Mouse (Mus musculus) ES-CJ7 (cell line): ENCODE data around the gene Gm2022.
"Not testable (repeated sequence)": the region's sequence is repeated elsewhere in the genome, so short reads cannot be mapped to it uniquely, and the experiment has no call there.

Experiments used
- DNase-seq: peaks from one replicate; pipeline ENCODE4 v3.0.0; 2011; ENCODE audit warnings: low read depth, low spot score

Gene Gm2022

DNA sequence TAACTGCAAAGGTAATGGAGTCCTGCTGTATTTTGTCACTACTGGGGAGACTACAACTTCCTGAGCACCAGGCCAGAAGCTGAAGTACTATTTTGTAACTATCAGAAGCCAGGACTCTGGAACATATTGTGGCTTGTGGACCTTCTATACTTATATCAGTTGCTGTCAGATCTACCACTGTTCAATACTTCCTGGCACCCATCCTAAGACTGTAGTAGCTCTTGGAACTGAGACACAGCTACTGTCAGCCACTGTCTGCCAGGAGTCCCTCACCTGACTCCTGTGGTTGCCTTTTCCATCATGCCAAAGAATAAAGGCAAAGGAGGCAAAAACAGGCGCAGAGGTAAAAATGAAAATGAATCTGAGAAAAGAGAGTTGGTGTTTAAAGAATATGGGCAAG, at the start of gene Gm2022:
Gene Gm2022, plus strand, starts transcription at position 301 of the 400 bp plus-strand sequence.
- DNase-seq, result not testable (repeated sequence)

- DNase-seq, result not testable (repeated sequence)
Observed at GRCm38 (mm10) chr12:87850657-87851056, 44.5 kb upstream of the Gm2022 start.

GRCm38 (mm10) chr12:87856067-87856466, 39.1 kb upstream of the Gm2022 start:
- DNase-seq, result not testable (repeated sequence)

DNA sequence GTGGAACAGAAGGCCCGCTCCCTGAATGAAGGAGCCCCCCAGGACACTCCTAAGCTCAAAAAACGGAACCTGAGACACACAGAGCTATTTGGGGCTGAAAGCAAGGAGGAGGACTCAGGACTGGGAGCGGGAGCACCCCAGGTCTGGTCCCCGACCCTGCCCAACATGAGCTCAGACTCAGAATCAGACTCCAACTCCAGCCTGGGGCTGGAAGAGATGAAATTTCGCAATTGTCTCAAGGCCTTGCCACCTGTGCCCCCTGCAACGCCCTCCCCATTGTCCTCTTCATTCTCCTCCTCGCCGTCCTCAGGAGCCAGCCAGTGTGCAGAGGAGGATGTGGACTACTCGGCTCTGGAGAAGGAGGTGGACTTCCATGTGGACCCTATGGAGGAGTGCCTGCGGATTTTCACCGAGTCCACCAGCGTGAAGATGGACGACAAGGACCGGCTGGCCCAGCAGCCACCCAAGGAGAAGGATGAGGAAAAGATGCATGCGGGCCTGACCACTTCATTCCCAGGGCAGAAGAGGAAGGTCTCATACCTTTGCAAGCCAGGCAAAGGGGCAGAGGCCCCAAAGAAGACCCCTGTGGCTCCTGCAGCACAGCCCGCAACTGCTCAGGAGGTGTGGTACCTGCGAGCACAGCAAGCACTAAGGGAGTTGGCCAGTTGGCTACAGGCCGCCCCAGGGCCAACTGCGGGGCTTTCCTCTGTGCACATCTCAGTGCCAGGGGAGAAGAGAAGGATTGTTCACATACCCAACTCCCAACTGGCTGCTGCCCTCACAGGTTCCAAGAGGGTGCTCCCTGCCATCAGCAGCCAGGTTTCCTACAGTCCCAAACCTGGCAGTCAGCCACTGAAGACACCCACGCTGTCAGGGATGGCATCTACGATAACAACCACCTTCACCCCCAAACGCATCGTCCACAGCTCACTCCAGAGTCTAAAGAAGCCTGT, 33.2 kb upstream of the Gm2022 start:
- DNase-seq, result not testable (repeated sequence)

GRCm38 (mm10) chr12:87863638-87864037, 31.5 kb upstream of the Gm2022 start:
- not testable (repeated sequence) for DNase-seq

GRCm38 (mm10) chr12:87864048-87864447, 31.1 kb upstream of the Gm2022 start:
- DNase-seq, result not testable (repeated sequence)

DNA sequence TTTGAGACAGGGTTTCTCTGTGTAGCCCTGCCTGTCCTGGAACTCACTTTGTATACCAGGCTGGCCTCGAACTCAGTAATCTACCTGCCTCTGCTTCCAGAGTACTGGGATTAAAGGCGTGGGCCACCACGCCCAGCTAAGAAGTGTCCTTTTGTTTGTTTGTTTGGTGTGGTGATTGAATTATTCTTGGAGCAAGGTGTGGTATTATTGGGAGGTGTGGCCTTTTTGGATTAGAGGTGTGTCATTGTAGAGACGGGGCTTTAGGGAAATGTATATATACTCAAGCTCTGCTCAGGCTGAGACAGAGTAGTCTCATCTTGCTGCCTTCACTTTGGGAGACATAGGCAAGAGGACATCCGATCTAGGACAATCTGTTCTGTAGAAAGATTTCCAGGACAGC, 21.4 kb upstream of the Gm2022 start, which contains the start of gene Gm2016:
Gene Gm2016, plus strand, starts transcription at position 301 of the 400 bp plus-strand sequence.
- not testable (repeated sequence) for DNase-seq

GRCm38 (mm10) chr12:87919721-87920120, 24.6 kb downstream of the Gm2022 start, which contains the start of gene Gm2035:
Gene Gm2035 (minus strand): TSS chr12:87919857.
- not testable (repeated sequence) for DNase-seq
